Mouse (Mus musculus) limb, embryonic 13.5 days (tissue): ENCODE measurements around the gene Olfr1497. TPM values are rescaled to one million over a fixed set of nuclear protein-coding genes. Genes with fewer than 3 reads are reported as not detected.

Source experiments
- polyA plus RNA-seq: library from polyadenylated mRNA; unstranded; fragments of >200 nt; fragmentation: Nextera tagmentation; extraction: Ambion mirVana; gene quantifications from 2 replicates; pipeline ENCODE4 v1.2.1, GENCODE M21; 2015

Gene Olfr1497
- polyA plus RNA-seq, 1 experiment from 2014 or later = not detected

Other genes with a start within 250 kb of the Olfr1497 start
- gene Olfr1484, start 214.7 kb downstream of the Olfr1497 start, polyA plus RNA-seq = not detected in 2 replicates
- gene Olfr1487, start 180.8 kb downstream of the Olfr1497 start, polyA plus RNA-seq = not detected in 2 replicates
- not detected in 2 replicates for gene Olfr1489, start 166.6 kb downstream of the Olfr1497 start, polyA plus RNA-seq
- gene Olfr1490, start 147.1 kb downstream of the Olfr1497 start, polyA plus RNA-seq = not detected in 2 replicates
- gene Olfr1491, start 100.9 kb downstream of the Olfr1497 start, polyA plus RNA-seq = not detected in 2 replicates
- not detected in 2 replicates for gene Olfr1493-ps1, start 74.9 kb downstream of the Olfr1497 start, polyA plus RNA-seq
- gene Olfr1494, start 58.5 kb downstream of the Olfr1497 start, polyA plus RNA-seq = not detected in 2 replicates
- not detected in 2 replicates for gene Olfr1495, start 33.6 kb downstream of the Olfr1497 start, polyA plus RNA-seq
- gene Olfr1496, start 20.3 kb downstream of the Olfr1497 start, polyA plus RNA-seq = not detected in 2 replicates
- gene Olfr1499, start 21.2 kb upstream of the Olfr1497 start, polyA plus RNA-seq = not detected in 2 replicates
- not detected in 2 replicates for gene Olfr1500, start 32.3 kb upstream of the Olfr1497 start, polyA plus RNA-seq
- not detected in 2 replicates for gene Olfr1501, start 52.5 kb upstream of the Olfr1497 start, polyA plus RNA-seq
- not detected in 2 replicates for gene Olfr1502, start 63.6 kb upstream of the Olfr1497 start, polyA plus RNA-seq
- gene Olfr1504, start 99.7 kb upstream of the Olfr1497 start, polyA plus RNA-seq = not detected in 2 replicates
- gene Olfr1505, start 115.3 kb upstream of the Olfr1497 start, polyA plus RNA-seq = not detected in 2 replicates